Mouse (Mus musculus) lung, adult 2 months (tissue): Measurements from ENCODE around the gene Aup1.

Source experiments
- CTCF ChIP-seq: fragments of 200-500 bp; IDR thresholded peaks from 2 replicates; pipeline ENCODE4 v1.5.1; 2011; ENCODE audit warnings: mild to moderate bottlenecking, low read length, control low read depth; ENCODE audit not compliant: insufficient read depth
- POLR2A ChIP-seq: fragments of 200-500 bp; IDR thresholded peaks from 2 replicates; pipeline ENCODE4 v1.6.1; 2011; ENCODE audit warnings: low read depth, mild to moderate bottlenecking, control low read depth, low read length, borderline replicate concordance; ENCODE audit errors: extremely low read depth

- TF ChIP-seq POLR2A (0 out of 2 replicates have a peak, but pooled peaks have one; percentile 44), CTCF (no peak)
Measured at GRCm38 (mm10) chr6:83038496-83039012, 15.8 kb upstream of the Aup1 start.
